Mouse (Mus musculus) limb, embryonic 10.5 days (tissue): ENCODE data around the gene Pomc. TPM values are rescaled to one million over a fixed set of nuclear protein-coding genes. Genes with fewer than 3 reads are reported as not detected.
A peak's percentile ranks its signal among the peaks of the same experiment; 100 is the strongest.
"Not testable (repeated sequence)": the region's sequence is repeated elsewhere in the genome, so short reads cannot be mapped to it uniquely, and the experiment has no call there.

Experiments used
- DNase-seq: peaks from one replicate; pipeline ENCODE4 v3.0.0-alpha.2; 2017; ENCODE audit warnings: low spot score
- H3K27ac ChIP-seq: fragments of 300-500 bp; sonication (generic); 2 replicates; pipeline ENCODE4 v1.5.1; 2016; ENCODE audit warnings: mild to moderate bottlenecking
- H3K27me3 ChIP-seq: fragments of 300-500 bp; sonication (generic); 2 replicates; pipeline ENCODE4 v1.6.1; 2016; ENCODE audit warnings: low read depth, mild to moderate bottlenecking; ENCODE audit not compliant: poor library complexity, severe bottlenecking
- H3K36me3 ChIP-seq: fragments of 300-500 bp; sonication (generic); 2 replicates; pipeline ENCODE4 v1.6.1; 2016; ENCODE audit warnings: mild to moderate bottlenecking, moderate library complexity
- H3K4me1 ChIP-seq: fragments of 300-500 bp; sonication (generic); 2 replicates; pipeline ENCODE4 v1.6.1; 2016
- H3K4me3 ChIP-seq: fragments of 300-500 bp; sonication (generic); 2 replicates; pipeline ENCODE4 v1.5.1; 2016; ENCODE audit warnings: mild to moderate bottlenecking, moderate library complexity
- H3K9me3 ChIP-seq: fragments of 300-500 bp; sonication (generic); replicated peaks from 2 replicates; pipeline ENCODE4 v1.6.1; 2016; ENCODE audit warnings: mild to moderate bottlenecking
- WGBS: fragments of 180-500 bp; shearing (Covaris S2); methylation state at CpG from one replicate; pipeline ENCODE4 v1.1.7; 2016; 5-methylcytosine and 5-hydroxymethylcytosine counted together
- polyA plus RNA-seq: library from polyadenylated mRNA; unstranded; fragments of >200 nt; fragmentation: Nextera tagmentation; extraction: Ambion mirVana; gene quantifications from 2 replicates; pipeline ENCODE4 v1.2.1, GENCODE M21; 2016

Gene Pomc
- polyA plus RNA-seq, 1 experiment from 2014 or later, result 4.5 TPM

GRCm38 (mm10) chr12:3930090-3930865 is 24.5 kb upstream of the Pomc start:
- H3K27ac ChIP-seq, H3K4me1 ChIP-seq, H3K36me3 ChIP-seq, H3K27me3 ChIP-seq, H3K9me3 ChIP-seq, H3K4me3 ChIP-seq, DNase-seq: not testable (repeated sequence)
- WGBS, result 92% methylated on average over 42 of the region's 47 CpGs

GRCm38 (mm10) chr12:3942026-3942425 is 12.7 kb upstream of the Pomc start:
- no peak overlapping the region for H3K4me3 ChIP-seq
- no peak for DNase-seq
- peaks cover 4% of the 10 kb centered on the region; the same call in 1 of the 2 replicates for H3K27me3 ChIP-seq
- no peaks in the 10 kb centered on the region for H3K9me3 ChIP-seq
- H3K27ac ChIP-seq, result no peak overlapping the region
- no peaks in the 10 kb centered on the region for H3K36me3 ChIP-seq
- 47% methylated on average over 11 of the region's 11 CpGs for WGBS
- 0 out of 2 replicates have a peak, but pooled peaks cover 2% of the 10 kb centered on the region for H3K4me1 ChIP-seq

GRCm38 (mm10) chr12:3944454-3945073 is 10.2 kb upstream of the Pomc start:
- 0 out of 2 replicates have a peak, but pooled peaks cover 2% of the 10 kb centered on the region for H3K4me1 ChIP-seq
- 61% methylated on average over 4 of the region's 4 CpGs for WGBS
- H3K9me3 ChIP-seq, result no peaks in the 10 kb centered on the region
- H3K36me3 ChIP-seq, result no peaks in the 10 kb centered on the region
- no peak overlapping the region for H3K4me3 ChIP-seq
- DNase-seq, result no peak
- peaks cover 4% of the 10 kb centered on the region; the same call in 1 of the 2 replicates for H3K27me3 ChIP-seq
- H3K27ac ChIP-seq, result no peak overlapping the region

- no peak for DNase-seq
- 78% methylated on average over 6 of the region's 6 CpGs for WGBS
- H3K4me3 ChIP-seq, result no peak overlapping the region
- H3K36me3 ChIP-seq, result no peaks in the 10 kb centered on the region
- no peaks in the 10 kb centered on the region for H3K27me3 ChIP-seq
- no peak overlapping the region for H3K27ac ChIP-seq
- no peaks in the 10 kb centered on the region for H3K9me3 ChIP-seq
- 0 out of 2 replicates have a peak, but pooled peaks cover 2% of the 10 kb centered on the region for H3K4me1 ChIP-seq
Measured at GRCm38 (mm10) chr12:3947503-3947902, 7.2 kb upstream of the Pomc start.

- no peak for DNase-seq
- Histone ChIP-seq H3K36me3 (no peaks in the 10 kb centered on the region), H3K27me3 (peaks cover 24% of the 10 kb centered on the region), H3K27ac (no peak overlapping the region), H3K4me3 (no peak overlapping the region), H3K9me3 (no peaks in the 10 kb centered on the region), H3K4me1 (peaks cover 16% of the 10 kb centered on the region)
- WGBS, result 29% methylated on average over 10 of the region's 10 CpGs
Measured at GRCm38 (mm10) chr12:3955371-3955770, 620 bp downstream of the Pomc start.

- DNase-seq, result no peak
- H3K36me3 ChIP-seq, result no peaks in the 10 kb centered on the region
- H3K4me1 ChIP-seq, result peaks cover 20% of the 10 kb centered on the region
- H3K27me3 ChIP-seq, result peaks cover 24% of the 10 kb centered on the region
- 13% methylated on average over 3 of the region's 3 CpGs for WGBS
- no peak overlapping the region for H3K4me3 ChIP-seq
- H3K9me3 ChIP-seq, result no peaks in the 10 kb centered on the region
- no peak overlapping the region for H3K27ac ChIP-seq
Measured at GRCm38 (mm10) chr12:3956351-3956750, 1.6 kb downstream of the Pomc start.

- H3K4me3 ChIP-seq, result peak overlapping the region; percentile 70
- peaks cover 20% of the 10 kb centered on the region for H3K4me1 ChIP-seq
- DNase-seq, result peak; percentile 98
- H3K27me3 ChIP-seq, result peaks cover 4% of the 10 kb centered on the region
- 3% methylated on average over 53 of the region's 53 CpGs for WGBS
- no peaks in the 10 kb centered on the region for H3K36me3 ChIP-seq
- H3K27ac ChIP-seq, result peak overlapping the region; percentile 95
- no peaks in the 10 kb centered on the region for H3K9me3 ChIP-seq
Measured at GRCm38 (mm10) chr12:3959791-3960543, 5.2 kb downstream of the Pomc start.

GRCm38 (mm10) chr12:3960553-3960952 is 5.8 kb downstream of the Pomc start:
- Histone ChIP-seq H3K27me3 (no peaks in the 10 kb centered on the region; the same call in 1 of the 2 replicates), H3K36me3 (no peaks in the 10 kb centered on the region), H3K9me3 (no peaks in the 10 kb centered on the region), H3K4me1 (peaks cover 20% of the 10 kb centered on the region), H3K4me3 (peak overlapping the region; percentile 70), H3K27ac (peak overlapping the region; percentile 95)
- WGBS, result 45% methylated on average over 4 of the region's 4 CpGs
- DNase-seq, result no peak

GRCm38 (mm10) chr12:3967196-3967595 is 12.4 kb downstream of the Pomc start:
- DNase-seq, result no peak
- WGBS, result 92% methylated on average over 4 of the region's 4 CpGs

GRCm38 (mm10) chr12:3968380-3968779 is 13.6 kb downstream of the Pomc start:
- Histone ChIP-seq H3K36me3 (peaks cover 18% of the 10 kb centered on the region), H3K27me3 (no peaks in the 10 kb centered on the region), H3K4me3 (no peak overlapping the region), H3K4me1 (no peaks in the 10 kb centered on the region), H3K9me3 (no peaks in the 10 kb centered on the region), H3K27ac (no peak overlapping the region)
- no peak for DNase-seq
- WGBS, result 69% methylated on average over 9 of the region's 9 CpGs

More at GRCm38 (mm10) chr12:3967196-3967595, 12.4 kb downstream of the Pomc start:
- Histone ChIP-seq H3K4me1 (no peaks in the 10 kb centered on the region), H3K9me3 (no peaks in the 10 kb centered on the region), H3K27ac (no peak overlapping the region), H3K27me3 (no peaks in the 10 kb centered on the region), H3K36me3 (peaks cover 18% of the 10 kb centered on the region), H3K4me3 (no peak overlapping the region)

- H3K27ac ChIP-seq, H3K4me1 ChIP-seq, H3K27me3 ChIP-seq, DNase-seq, H3K9me3 ChIP-seq, H3K4me3 ChIP-seq: not testable (repeated sequence)
- H3K36me3 ChIP-seq, result peaks cover 24% of the 10 kb centered on the region; the same call in 1 of the 2 replicates
- 97% methylated on average over 6 of the region's 6 CpGs for WGBS
Measured at GRCm38 (mm10) chr12:3973169-3973568, 18.4 kb downstream of the Pomc start.

- no peaks in the 10 kb centered on the region for H3K9me3 ChIP-seq
- peak overlapping the region; percentile 65 for H3K4me3 ChIP-seq
- H3K36me3 ChIP-seq, result peaks cover 7% of the 10 kb centered on the region; the same call in 1 of the 2 replicates
- DNase-seq, result no peak
- WGBS, result 53% methylated on average over 1 of the region's 1 CpGs
- peaks cover 23% of the 10 kb centered on the region for H3K4me1 ChIP-seq
- H3K27me3 ChIP-seq, result peaks cover 20% of the 10 kb centered on the region
- peak overlapping the region; percentile 68 for H3K27ac ChIP-seq
Measured at GRCm38 (mm10) chr12:3980991-3981349, 26.2 kb downstream of the Pomc start.
